Mouse (Mus musculus): ENCODE measurements around the gene Irx3. TPM values are rescaled to one million over a fixed set of nuclear protein-coding genes. Genes with fewer than 3 reads are reported as not detected.

The Irx3 gene
- polyA plus RNA-seq (2012; rRNA removed): 0.03 and 0.10 TPM in 2 replicates

DNA sequence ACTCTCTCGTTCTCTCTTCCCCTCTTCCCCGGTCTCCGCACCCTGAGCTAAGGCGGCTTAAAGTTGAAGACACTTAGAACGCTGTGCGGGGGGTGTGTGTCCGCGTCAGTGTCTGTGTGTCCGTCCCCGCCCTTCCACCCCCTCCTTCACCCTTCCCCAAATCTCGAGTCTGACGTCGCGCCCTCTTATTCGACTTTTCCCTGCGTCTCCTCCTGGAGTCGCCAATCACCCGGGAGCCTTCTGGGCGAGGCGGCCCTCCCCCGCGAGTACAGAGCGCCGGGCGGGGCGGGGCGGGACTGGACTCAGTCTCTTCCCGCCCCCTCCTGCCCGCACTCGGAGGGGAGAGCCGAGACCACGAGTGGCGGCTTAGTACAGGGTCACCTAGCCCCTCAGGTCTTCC lies at the start of gene Irx3:
Gene Irx3, minus strand, starts transcription at position 229 of the 400 bp plus-strand sequence.

Measured in liver, embryonic 14 days (tissue).